Mouse (Mus musculus) intestine, embryonic 16.5 days (tissue): ENCODE measurements at regions not wholly inside any gene's neighbourhood (a gene's known extent, or its start where the extent isn't known, plus 50 kb on each side); places are given as distances from the start of the nearest gene placed in this dataset.
A peak's percentile ranks its signal among the peaks of the same experiment; 100 is the strongest.

Source experiments
- ATAC-seq: fragments of 200-750 bp; cut with Nextera tagmentation; 2 replicates; pipeline ENCODE4 v1.8.0; 2017; ENCODE audit warnings: moderate TSS enrichment, moderate library complexity
- H3K27ac ChIP-seq: fragments of 300-500 bp; sonication (generic); 2 replicates; pipeline ENCODE4 v1.5.1; 2014; ENCODE audit warnings: mild to moderate bottlenecking, low read length
- H3K27me3 ChIP-seq: fragments of 300-500 bp; sonication (generic); replicated peaks from 2 replicates; pipeline ENCODE4 v1.6.1; 2014; ENCODE audit warnings: low read length, control low read depth, mixed read lengths; ENCODE audit not compliant: control insufficient read depth, insufficient read depth
- H3K36me3 ChIP-seq: fragments of 300-500 bp; sonication (generic); 2 replicates; pipeline ENCODE4 v1.6.1; 2014; ENCODE audit warnings: low read length, control low read depth; ENCODE audit not compliant: control insufficient read depth, insufficient read depth
- H3K4me1 ChIP-seq: fragments of 300-500 bp; sonication (generic); 2 replicates; pipeline ENCODE4 v1.6.1; 2014; ENCODE audit warnings: low read length, control low read depth, mixed read lengths; ENCODE audit not compliant: control insufficient read depth, insufficient read depth
- H3K4me2 ChIP-seq: fragments of 300-500 bp; sonication (generic); 2 replicates; pipeline ENCODE4 v1.6.1; 2014; ENCODE audit warnings: low read depth, low read length, control low read depth
- H3K4me3 ChIP-seq: fragments of 300-500 bp; sonication (generic); 2 replicates; pipeline ENCODE4 v1.5.1; 2014; ENCODE audit warnings: mild to moderate bottlenecking, low read length
- H3K9ac ChIP-seq: fragments of 300-500 bp; sonication (generic); 2 replicates; pipeline ENCODE4 v1.6.1; 2014; ENCODE audit warnings: low read depth, low read length
- H3K9me3 ChIP-seq: fragments of 300-500 bp; sonication (generic); 2 replicates; pipeline ENCODE4 v1.6.1; 2016; ENCODE audit warnings: low read length, control low read depth; ENCODE audit not compliant: control insufficient read depth
- WGBS: fragments of 180-500 bp; shearing (Covaris S2); extraction: QIAGEN DNeasy Blood & Tissue Kit; methylation state at CpG from one replicate; pipeline ENCODE4 v1.1.7; 2014; 5-methylcytosine and 5-hydroxymethylcytosine counted together

GRCm38 (mm10) chr10:84026798-84027197 lies 304.1 kb downstream of the 1500009L16Rik start:
- Histone ChIP-seq H3K27me3 (no peaks in the 10 kb centered on the region), H3K36me3 (no peaks in the 10 kb centered on the region), H3K27ac (no peak overlapping the region), H3K4me2 (no peak overlapping the region), H3K4me1 (no peaks in the 10 kb centered on the region), H3K9ac (no peak overlapping the region), H3K9me3 (no peaks in the 10 kb centered on the region), H3K4me3 (no peak overlapping the region)
- WGBS: 66% methylated on average over 4 of the region's 4 CpGs
- ATAC-seq: no peak

GRCm38 (mm10) chr10:84036131-84036877 lies 313.6 kb downstream of the 1500009L16Rik start:
- Histone ChIP-seq H3K36me3 (no peaks in the 10 kb centered on the region), H3K4me3 (no peak overlapping the region), H3K27me3 (no peaks in the 10 kb centered on the region), H3K4me1 (no peaks in the 10 kb centered on the region), H3K9me3 (no peaks in the 10 kb centered on the region), H3K9ac (no peak overlapping the region), H3K27ac (no peak overlapping the region), H3K4me2 (no peak overlapping the region)
- no peak for ATAC-seq
- 61% methylated on average over 11 of the region's 11 CpGs for WGBS

GRCm38 (mm10) chr10:84048706-84049105 lies 326.0 kb downstream of the 1500009L16Rik start:
- ATAC-seq: no peak
- no peaks in the 10 kb centered on the region for H3K36me3 ChIP-seq
- no peak overlapping the region for H3K27ac ChIP-seq
- H3K27me3 ChIP-seq: no peaks in the 10 kb centered on the region
- H3K4me1 ChIP-seq: no peaks in the 10 kb centered on the region
- H3K9me3 ChIP-seq: no peaks in the 10 kb centered on the region
- no peak overlapping the region for H3K4me2 ChIP-seq
- H3K4me3 ChIP-seq: no peak overlapping the region
- 79% methylated on average over 5 of the region's 5 CpGs for WGBS
- no peak overlapping the region for H3K9ac ChIP-seq

GRCm38 (mm10) chr10:84052696-84053095 lies 330.0 kb downstream of the 1500009L16Rik start:
- Histone ChIP-seq H3K27ac (no peak overlapping the region), H3K36me3 (no peaks in the 10 kb centered on the region), H3K4me3 (no peak overlapping the region), H3K9me3 (no peaks in the 10 kb centered on the region), H3K9ac (no peak overlapping the region), H3K4me2 (no peak overlapping the region), H3K27me3 (no peaks in the 10 kb centered on the region), H3K4me1 (no peaks in the 10 kb centered on the region)
- ATAC-seq: no peak
- 90% methylated on average over 8 of the region's 8 CpGs for WGBS

- H3K9me3 ChIP-seq: no peaks in the 10 kb centered on the region
- no peak overlapping the region for H3K27ac ChIP-seq
- H3K36me3 ChIP-seq: no peaks in the 10 kb centered on the region
- no peak overlapping the region for H3K9ac ChIP-seq
- no peak for ATAC-seq
- H3K4me1 ChIP-seq: no peaks in the 10 kb centered on the region
- WGBS: 61% methylated on average over 6 of the region's 6 CpGs
- no peak overlapping the region for H3K4me2 ChIP-seq
- H3K4me3 ChIP-seq: no peak overlapping the region
- no peaks in the 10 kb centered on the region for H3K27me3 ChIP-seq
Measured at GRCm38 (mm10) chr10:84054551-84055336, 332.1 kb downstream of the 1500009L16Rik start.

- H3K4me1 ChIP-seq: peaks cover 2% of the 10 kb centered on the region; the same call in 1 of the 2 replicates
- no peaks in the 10 kb centered on the region for H3K9me3 ChIP-seq
- no peak overlapping the region for H3K4me2 ChIP-seq
- H3K9ac ChIP-seq: no peak overlapping the region
- WGBS: 49% methylated on average over 10 of the region's 10 CpGs
- ATAC-seq: no peak
- no peak overlapping the region for H3K4me3 ChIP-seq
- H3K36me3 ChIP-seq: no peaks in the 10 kb centered on the region
- no peaks in the 10 kb centered on the region for H3K27me3 ChIP-seq
- H3K27ac ChIP-seq: no peak overlapping the region
Measured at GRCm38 (mm10) chr10:84055402-84056167, 332.9 kb downstream of the 1500009L16Rik start.

GRCm38 (mm10) chr10:84056323-84057169 lies 333.9 kb downstream of the 1500009L16Rik start:
- Histone ChIP-seq H3K36me3 (no peaks in the 10 kb centered on the region), H3K27ac (no peak overlapping the region), H3K4me3 (no peak overlapping the region), H3K9me3 (no peaks in the 10 kb centered on the region), H3K9ac (no peak overlapping the region), H3K4me1 (peaks cover 6% of the 10 kb centered on the region; the same call in 1 of the 2 replicates), H3K4me2 (no peak overlapping the region), H3K27me3 (no peaks in the 10 kb centered on the region)
- WGBS: 84% methylated on average over 14 of the region's 14 CpGs
- ATAC-seq: peak; percentile 21; the same call in 1 of the 2 replicates

- no peaks in the 10 kb centered on the region for H3K9me3 ChIP-seq
- no peak overlapping the region for H3K4me2 ChIP-seq
- no peak overlapping the region for H3K4me3 ChIP-seq
- no peaks in the 10 kb centered on the region for H3K27me3 ChIP-seq
- H3K27ac ChIP-seq: no peak overlapping the region
- no peaks in the 10 kb centered on the region for H3K36me3 ChIP-seq
- 98% methylated on average over 2 of the region's 2 CpGs for WGBS
- no peak for ATAC-seq
- peaks cover 6% of the 10 kb centered on the region; the same call in 1 of the 2 replicates for H3K4me1 ChIP-seq
- no peak overlapping the region for H3K9ac ChIP-seq
Measured at GRCm38 (mm10) chr10:84058301-84058700, 335.6 kb downstream of the 1500009L16Rik start.
